Mouse (Mus musculus) forebrain, embryonic 16.5 days (tissue): Measurements from ENCODE around the gene Gm11733. TPM values are rescaled to one million over a fixed set of nuclear protein-coding genes. Genes with fewer than 3 reads are reported as not detected.

Experiments used
- ATAC-seq: fragments of 200-750 bp; cut with Nextera tagmentation; 2 replicates; pipeline ENCODE4 v1.8.0; 2017; ENCODE audit warnings: mild to moderate bottlenecking, moderate library complexity
- H3K27ac ChIP-seq: fragments of 300-500 bp; sonication (generic); 2 replicates; pipeline ENCODE4 v1.5.1; 2014; ENCODE audit warnings: low read length, control low read depth
- H3K27me3 ChIP-seq: fragments of 300-500 bp; sonication (generic); replicated peaks from 2 replicates; pipeline ENCODE4 v1.6.1; 2014; ENCODE audit warnings: low read length; ENCODE audit not compliant: control insufficient read depth, insufficient read depth
- H3K36me3 ChIP-seq: fragments of 300-500 bp; sonication (generic); 2 replicates; pipeline ENCODE4 v1.6.1; 2014; ENCODE audit not compliant: control insufficient read depth, insufficient read depth
- H3K4me1 ChIP-seq: fragments of 300-500 bp; sonication (generic); replicated peaks from 2 replicates; pipeline ENCODE4 v1.6.1; 2014; ENCODE audit warnings: low read length; ENCODE audit not compliant: control insufficient read depth, insufficient read depth
- H3K4me2 ChIP-seq: fragments of 300-500 bp; sonication (generic); 2 replicates; pipeline ENCODE4 v1.6.1; 2014; ENCODE audit warnings: mild to moderate bottlenecking, low read length, control low read depth
- H3K4me3 ChIP-seq: fragments of 300-500 bp; sonication (generic); replicated peaks from 2 replicates; pipeline ENCODE4 v1.5.1; 2014; ENCODE audit warnings: mild to moderate bottlenecking, low read length, control low read depth
- H3K9ac ChIP-seq: fragments of 300-500 bp; sonication (generic); replicated peaks from 2 replicates; pipeline ENCODE4 v1.6.1; 2014; ENCODE audit warnings: low read depth, low read length, control low read depth
- H3K9me3 ChIP-seq: fragments of 300-500 bp; sonication (generic); 2 replicates; pipeline ENCODE4 v1.6.1; 2016; ENCODE audit warnings: low read length; ENCODE audit not compliant: control insufficient read depth
- WGBS: fragments of 180-500 bp; shearing (Covaris S2); extraction: QIAGEN DNeasy Blood & Tissue Kit; methylation state at CpG from one replicate; pipeline ENCODE4 v1.1.7; 2014; 5-methylcytosine and 5-hydroxymethylcytosine counted together
- polyA plus RNA-seq: library from polyadenylated mRNA; unstranded; fragments of >200 nt; fragmentation: Nextera tagmentation; extraction: Ambion mirVana; gene quantifications from 2 replicates; pipeline ENCODE4 v1.2.1, GENCODE M21; 2015

Gene Gm11733
- polyA plus RNA-seq, 1 experiment from 2014 or later = not detected

- peak overlapping the region; percentile 39 for H3K9ac ChIP-seq
- H3K27me3 ChIP-seq = 0 out of 2 replicates have a peak, but pooled peaks cover 2% of the 10 kb centered on the region
- peak; percentile 55; the same call in 1 of the 2 replicates for ATAC-seq
- peaks cover 6% of the 10 kb centered on the region for H3K9me3 ChIP-seq
- no peak overlapping the region for H3K4me2 ChIP-seq
- H3K4me3 ChIP-seq = no peak overlapping the region
- H3K4me1 ChIP-seq = peaks cover 15% of the 10 kb centered on the region
- 23% methylated on average over 15 of the region's 17 CpGs for WGBS
- peak overlapping the region; percentile 15; the same call in 1 of the 2 replicates for H3K27ac ChIP-seq
- H3K36me3 ChIP-seq = no peaks in the 10 kb centered on the region
Measured at GRCm38 (mm10) chr11:117491408-117492208, 7.4 kb downstream of the Gm11733 start.

- Histone ChIP-seq H3K4me2 (no peak overlapping the region), H3K4me3 (no peak overlapping the region), H3K9me3 (peaks cover 6% of the 10 kb centered on the region), H3K9ac (no peak overlapping the region; the same call in 1 of the 2 replicates), H3K36me3 (no peaks in the 10 kb centered on the region), H3K27ac (0 out of 2 replicates have a peak overlapping the region, but pooled peaks have one; percentile 15), H3K4me1 (peaks cover 20% of the 10 kb centered on the region), H3K27me3 (0 out of 2 replicates have a peak, but pooled peaks cover 2% of the 10 kb centered on the region)
- WGBS = 5% methylated on average over 1 of the region's 1 CpGs
- ATAC-seq = no peak
Measured at GRCm38 (mm10) chr11:117492209-117492505, 8.0 kb downstream of the Gm11733 start.

- H3K4me2 ChIP-seq = no peak overlapping the region
- ATAC-seq = peak; percentile 78
- H3K36me3 ChIP-seq = no peaks in the 10 kb centered on the region
- peaks cover 32% of the 10 kb centered on the region for H3K4me1 ChIP-seq
- H3K9me3 ChIP-seq = no peaks in the 10 kb centered on the region
- H3K27ac ChIP-seq = peak overlapping the region; percentile 92
- WGBS = 7% methylated on average over 4 of the region's 4 CpGs
- no peaks in the 10 kb centered on the region for H3K27me3 ChIP-seq
- 0 out of 2 replicates have a peak overlapping the region, but pooled peaks have one; percentile 42 for H3K9ac ChIP-seq
- no peak overlapping the region for H3K4me3 ChIP-seq
Measured at GRCm38 (mm10) chr11:117496812-117497211, 12.6 kb downstream of the Gm11733 start.

GRCm38 (mm10) chr11:117497256-117498136 lies 13.3 kb downstream of the Gm11733 start:
- 4% methylated on average over 16 of the region's 16 CpGs for WGBS
- H3K4me1 ChIP-seq = peaks cover 26% of the 10 kb centered on the region
- H3K4me3 ChIP-seq = peak overlapping the region; percentile 14; the same call in 1 of the 2 replicates
- ATAC-seq = peak; percentile 93
- H3K9me3 ChIP-seq = no peaks in the 10 kb centered on the region
- H3K9ac ChIP-seq = peak overlapping the region; percentile 42
- H3K4me2 ChIP-seq = peak overlapping the region; percentile 45
- no peaks in the 10 kb centered on the region for H3K27me3 ChIP-seq
- peak overlapping the region; percentile 92 for H3K27ac ChIP-seq
- no peaks in the 10 kb centered on the region for H3K36me3 ChIP-seq

GRCm38 (mm10) chr11:117498137-117498511 lies 14.0 kb downstream of the Gm11733 start:
- Histone ChIP-seq H3K4me3 (no peak overlapping the region), H3K9me3 (no peaks in the 10 kb centered on the region), H3K4me2 (peak overlapping the region; percentile 45), H3K4me1 (peaks cover 26% of the 10 kb centered on the region), H3K9ac (peak overlapping the region; percentile 33), H3K36me3 (no peaks in the 10 kb centered on the region), H3K27ac (peak overlapping the region; percentile 92), H3K27me3 (no peaks in the 10 kb centered on the region)
- no peak for ATAC-seq
- WGBS = 19% methylated on average over 1 of the region's 1 CpGs

GRCm38 (mm10) chr11:117508972-117509371 lies 24.8 kb downstream of the Gm11733 start:
- no peaks in the 10 kb centered on the region for H3K9me3 ChIP-seq
- H3K4me3 ChIP-seq = no peak overlapping the region
- H3K27me3 ChIP-seq = no peaks in the 10 kb centered on the region
- H3K9ac ChIP-seq = no peak overlapping the region
- no peaks in the 10 kb centered on the region for H3K36me3 ChIP-seq
- 0 out of 2 replicates have a peak, but pooled peaks have one; percentile 45 for ATAC-seq
- no peaks in the 10 kb centered on the region for H3K4me1 ChIP-seq
- WGBS = 47% methylated on average over 4 of the region's 4 CpGs
- no peak overlapping the region for H3K27ac ChIP-seq
- no peak overlapping the region for H3K4me2 ChIP-seq

GRCm38 (mm10) chr11:117515718-117516421 lies 31.7 kb downstream of the Gm11733 start:
- no peaks in the 10 kb centered on the region for H3K9me3 ChIP-seq
- 23% methylated on average over 10 of the region's 10 CpGs for WGBS
- H3K4me2 ChIP-seq = no peak overlapping the region
- H3K36me3 ChIP-seq = no peaks in the 10 kb centered on the region
- no peaks in the 10 kb centered on the region for H3K27me3 ChIP-seq
- H3K4me3 ChIP-seq = no peak overlapping the region
- no peak overlapping the region; the same call in 1 of the 2 replicates for H3K27ac ChIP-seq
- H3K4me1 ChIP-seq = peaks cover 8% of the 10 kb centered on the region
- H3K9ac ChIP-seq = no peak overlapping the region
- ATAC-seq = peak; percentile 92

- Histone ChIP-seq H3K4me3 (no peak overlapping the region), H3K27ac (no peak overlapping the region), H3K4me2 (no peak overlapping the region), H3K36me3 (no peaks in the 10 kb centered on the region), H3K9ac (no peak overlapping the region), H3K4me1 (peaks cover 8% of the 10 kb centered on the region), H3K9me3 (no peaks in the 10 kb centered on the region), H3K27me3 (no peaks in the 10 kb centered on the region)
- ATAC-seq = no peak
- WGBS = 86% methylated on average over 3 of the region's 3 CpGs
Measured at GRCm38 (mm10) chr11:117516422-117516796, 32.2 kb downstream of the Gm11733 start.
